In the genomic region with DNA sequence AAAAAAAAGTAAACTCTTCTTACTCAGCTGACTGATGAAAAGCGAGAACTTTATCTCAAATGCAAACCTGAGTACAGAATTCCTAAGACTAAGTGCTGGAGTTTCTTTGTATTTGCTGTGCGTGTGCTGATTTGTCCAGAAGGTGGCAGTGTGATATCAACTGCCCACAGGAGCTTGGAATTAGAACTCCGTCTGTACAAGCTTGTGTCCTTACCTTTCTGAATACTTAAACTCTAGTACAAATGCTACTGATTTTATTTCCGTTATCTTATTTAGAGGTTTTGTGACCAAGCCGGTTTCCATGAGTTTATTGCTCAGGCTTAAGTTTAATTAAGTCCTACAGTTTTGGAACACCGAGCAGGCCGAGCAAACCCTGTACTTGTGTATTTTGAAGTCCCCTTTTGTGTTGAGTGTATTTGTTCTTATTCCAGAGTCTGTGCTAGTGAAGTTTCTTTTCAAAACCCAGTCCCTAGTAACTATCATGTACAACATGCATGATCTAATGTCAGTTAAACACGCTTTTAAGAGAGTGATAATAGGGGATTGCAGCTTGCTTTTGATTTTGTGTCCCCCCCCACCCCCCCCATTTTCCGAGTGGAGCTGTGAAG, we compare ENCODE assay signal across 8 mouse cellular contexts.
DNase-seq lines count a peak whose midpoint lies in the region; ATAC-seq and TF ChIP-seq lines count a peak whose summit lies in the region.

No protein-coding gene starts in this region.

- no peak overlapping the region for H3K9ac ChIP-seq in forebrain, embryonic 13.5 days
- no peak overlapping the region for H3K9ac ChIP-seq in hindbrain, postnatal 0 days (replicated peaks; ENCODE audit: low read length)
- no peak overlapping the region for H3K9ac ChIP-seq in midbrain, embryonic 12.5 days (replicated peaks)
- H3K9ac ChIP-seq in stomach, embryonic 14.5 days (replicated peaks; ENCODE audit: low read depth, low read length) = no peak overlapping the region

- no peaks in the 10 kb centered on the region for H3K36me3 ChIP-seq in forebrain, embryonic 13.5 days (ENCODE audit: poor library complexity, severe bottlenecking)
- no peaks in the 10 kb centered on the region for H3K36me3 ChIP-seq in hindbrain, postnatal 0 days (ENCODE audit: insufficient read depth, low read length)
- H3K36me3 ChIP-seq in midbrain, embryonic 12.5 days = no peaks in the 10 kb centered on the region
- no peaks in the 10 kb centered on the region for H3K36me3 ChIP-seq in stomach, embryonic 14.5 days (ENCODE audit: control insufficient read depth, insufficient read depth, low read length)

- H3K4me2 ChIP-seq in forebrain, embryonic 13.5 days = peak overlapping the region; percentile 47
- H3K4me2 ChIP-seq in hindbrain, postnatal 0 days (ENCODE audit: low read depth, low read length) = peak overlapping the region; percentile 41
- H3K4me2 ChIP-seq in midbrain, embryonic 12.5 days (replicated peaks) = peak overlapping the region; percentile 45
- H3K4me2 ChIP-seq in stomach, embryonic 14.5 days (replicated peaks; ENCODE audit: low read depth, low read length) = no peak overlapping the region

- 0 out of 2 replicates have a peak overlapping the region, but pooled peaks have one; percentile 9 for H3K4me3 ChIP-seq in forebrain, embryonic 13.5 days
- no peak overlapping the region; the same call in 1 of the 2 replicates for H3K4me3 ChIP-seq in hindbrain, postnatal 0 days (ENCODE audit: low read length)
- peak overlapping the region; percentile 23; the same call in 1 of the 2 replicates for H3K4me3 ChIP-seq in midbrain, embryonic 12.5 days
- no peak overlapping the region for H3K4me3 ChIP-seq in stomach, embryonic 14.5 days (ENCODE audit: low read depth, low read length)

- peak; percentile 43 for DNase-seq in gastrocnemius, adult 18-20 months (ENCODE audit: low spot score)
- DNase-seq in gastrocnemius, adult 8-10 months (ENCODE audit: low spot score in 2 of 2) = no peak
- peak; percentile 20 for DNase-seq in c-Kit-positive CD71-positive TER-119-negative erythroid progenitor cells, embryonic 14.5 days (ENCODE audit: low read depth)
- DNase-seq in hindbrain, postnatal 0 days (ENCODE audit: low spot score) = peak; percentile 87
- peak; percentile 44 to 57 for DNase-seq in left cerebral cortex, adult 18-20 months (ENCODE audit: low spot score in 2 of 2)

- peaks cover 19% of the 10 kb centered on the region for H3K4me1 ChIP-seq in forebrain, embryonic 13.5 days
- H3K4me1 ChIP-seq in hindbrain, postnatal 0 days (ENCODE audit: insufficient read depth, low read length) = no peaks in the 10 kb centered on the region
- peaks cover 15% of the 10 kb centered on the region for H3K4me1 ChIP-seq in midbrain, embryonic 12.5 days
- H3K4me1 ChIP-seq in stomach, embryonic 14.5 days (ENCODE audit: control insufficient read depth, insufficient read depth, low read length) = no peaks in the 10 kb centered on the region

- ATAC-seq in forebrain, embryonic 13.5 days = peak; percentile 91
- ATAC-seq in hindbrain, postnatal 0 days = peak; percentile 83
- ATAC-seq in midbrain, embryonic 12.5 days (ENCODE audit: low FRiP score, low read depth) = peak; percentile 65
- peak; percentile 53; the same call in 1 of the 2 replicates for ATAC-seq in stomach, embryonic 14.5 days (ENCODE audit: insufficient number of reproducible peaks, insufficient read depth, low FRiP score, low read depth)

- WGBS in forebrain, embryonic 13.5 days = 9% methylated on average over 9 of the region's 9 CpGs
- 18% methylated on average over 9 of the region's 9 CpGs for WGBS in hindbrain, postnatal 0 days
- WGBS in midbrain, embryonic 12.5 days = 15% methylated on average over 9 of the region's 9 CpGs
- 26% methylated on average over 9 of the region's 9 CpGs for WGBS in stomach, embryonic 14.5 days

- H3K27ac ChIP-seq in forebrain, embryonic 13.5 days = no peak overlapping the region
- H3K27ac ChIP-seq in hindbrain, postnatal 0 days = no peak overlapping the region
- peak overlapping the region; percentile 30 for H3K27ac ChIP-seq in midbrain, embryonic 12.5 days (replicated peaks)
- no peak overlapping the region for H3K27ac ChIP-seq in stomach, embryonic 14.5 days (ENCODE audit: low read length)

- H3K27me3 ChIP-seq in forebrain, embryonic 13.5 days = no peaks in the 10 kb centered on the region
- H3K27me3 ChIP-seq in hindbrain, postnatal 0 days (ENCODE audit: insufficient read depth, low read length) = no peaks in the 10 kb centered on the region
- H3K27me3 ChIP-seq in midbrain, embryonic 12.5 days = no peaks in the 10 kb centered on the region
- H3K27me3 ChIP-seq in stomach, embryonic 14.5 days (ENCODE audit: control insufficient read depth, insufficient read depth, low read length) = no peaks in the 10 kb centered on the region

- no peaks in the 10 kb centered on the region for H3K9me3 ChIP-seq in forebrain, embryonic 13.5 days (replicated peaks)
- H3K9me3 ChIP-seq in hindbrain, postnatal 0 days (ENCODE audit: low read length) = no peaks in the 10 kb centered on the region
- no peaks in the 10 kb centered on the region for H3K9me3 ChIP-seq in midbrain, embryonic 12.5 days
- no peaks in the 10 kb centered on the region for H3K9me3 ChIP-seq in stomach, embryonic 14.5 days (ENCODE audit: control insufficient read depth, low read depth, low read length)

- TF ChIP-seq CTCF in hindbrain, postnatal 0 days (IDR thresholded peaks at IDR 0.05; ENCODE audit: low read depth) = peak; percentile 89

Comparison
In these comparisons a context has a peak if more than half of its experiments do, and no peak if none do; other contexts are left out.
1. DNase-seq: peak in gastrocnemius, adult 18-20 months (single experiment), c-Kit-positive CD71-positive TER-119-negative erythroid progenitor cells, embryonic 14.5 days (single experiment), hindbrain, postnatal 0 days (single experiment) and left cerebral cortex, adult 18-20 months (2 of 2); none in gastrocnemius, adult 8-10 months (0 of 2).
2. H3K4me3 ChIP-seq: peak in forebrain, embryonic 13.5 days (single experiment) and midbrain, embryonic 12.5 days (single experiment); none in hindbrain, postnatal 0 days (single experiment) and stomach, embryonic 14.5 days (single experiment).
3. Peak in every context shown above with its lines, with median percentiles within 50 percentile points of each other: ATAC-seq.